Mouse (Mus musculus): Measurements from ENCODE around the gene Rack1. TPM values are rescaled to one million over a fixed set of nuclear protein-coding genes. Genes with fewer than 3 reads are reported as not detected.

Gene Rack1
- polyA plus RNA-seq, 1 experiment, result 432 TPM

DNA sequence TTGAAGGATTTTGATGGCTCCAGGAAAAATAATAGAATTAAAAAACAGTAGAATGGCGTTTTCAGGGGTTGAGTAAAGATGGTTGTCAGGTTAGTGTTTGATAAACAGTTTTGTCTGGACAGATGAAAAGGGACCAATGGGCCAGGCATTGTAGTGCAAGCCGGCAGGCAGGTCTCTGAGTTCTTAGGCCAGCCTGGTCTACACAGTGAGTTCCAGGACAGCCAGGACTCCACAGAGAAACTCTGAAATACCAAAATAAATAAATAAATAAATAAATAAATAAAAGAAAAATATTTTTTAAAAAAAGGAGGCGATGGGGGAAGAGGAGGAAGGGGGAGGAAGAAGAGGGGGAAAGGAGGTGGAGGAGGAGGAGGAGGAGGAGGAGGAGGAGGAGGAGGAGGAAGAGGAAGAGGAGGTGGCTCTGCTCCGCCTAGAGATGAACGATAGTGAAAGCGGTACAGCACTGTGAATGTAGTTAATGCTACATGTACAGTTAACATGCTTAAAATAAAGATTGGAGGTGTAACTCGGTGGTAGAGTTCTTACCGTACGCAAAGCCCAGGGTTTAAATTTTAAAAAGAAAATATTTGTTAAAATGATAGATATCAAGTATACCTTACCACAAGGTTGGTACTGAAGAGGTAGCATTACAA is 33.1 kb downstream of the Rack1 start:
- Histone ChIP-seq H3K4me3 (replicated peaks; ENCODE audit: insufficient read depth, low read depth, low read length) (peak overlapping the region; percentile 84), H3K27me3 (ENCODE audit: control insufficient read depth, insufficient read depth, low read length) (no peaks in the 10 kb centered on the region), H3K27ac (ENCODE audit: insufficient read depth, low read length) (no peak overlapping the region), H3K4me1 (ENCODE audit: control insufficient read depth, insufficient read depth, low read length) (no peaks in the 10 kb centered on the region)
- DNase-seq, result no peak
- no peak for TF ChIP-seq CTCF (IDR thresholded peaks at IDR 0.05; ENCODE audit: borderline replicate concordance, insufficient read depth, low read depth, low read length)
- 44% methylated on average over 9 of the region's 9 CpGs for WGBS

GRCm38 (mm10) chr11:48833731-48834639 is 33.9 kb downstream of the Rack1 start:
- peak; percentile 87 to 95 for DNase-seq
- Histone ChIP-seq H3K27ac (ENCODE audit: insufficient read depth, low read length) (peak overlapping the region; percentile 14; the same call in 1 of the 2 replicates), H3K4me1 (ENCODE audit: control insufficient read depth, insufficient read depth, low read length) (no peaks in the 10 kb centered on the region), H3K4me3 (replicated peaks; ENCODE audit: insufficient read depth, low read depth, low read length) (peak overlapping the region; percentile 84), H3K27me3 (ENCODE audit: control insufficient read depth, insufficient read depth, low read length) (no peaks in the 10 kb centered on the region)
- TF ChIP-seq POLR2A (IDR thresholded peaks at IDR 0.05; ENCODE audit: borderline replicate concordance, insufficient read depth, low read length) (no peak), CTCF (IDR thresholded peaks at IDR 0.05; ENCODE audit: borderline replicate concordance, insufficient read depth, low read depth, low read length) (no peak)
- under 1% methylated on average over 30 of the region's 30 CpGs for WGBS

- no peak for TF ChIP-seq POLR2A (IDR thresholded peaks at IDR 0.05; ENCODE audit: borderline replicate concordance, insufficient read depth, low read length)
- no peak for TF ChIP-seq CTCF (IDR thresholded peaks at IDR 0.05; ENCODE audit: borderline replicate concordance, insufficient read depth, low read depth, low read length)
- H3K27ac ChIP-seq (ENCODE audit: insufficient read depth, low read length), result no peak overlapping the region
- no peaks in the 10 kb centered on the region for H3K27me3 ChIP-seq (ENCODE audit: control insufficient read depth, insufficient read depth, low read length)
- 79% methylated on average over 6 of the region's 6 CpGs for WGBS
- H3K4me1 ChIP-seq (ENCODE audit: control insufficient read depth, insufficient read depth, low read length), result no peaks in the 10 kb centered on the region
- DNase-seq, result no peak
- H3K4me3 ChIP-seq (replicated peaks; ENCODE audit: insufficient read depth, low read depth, low read length), result no peak overlapping the region
Measured at GRCm38 (mm10) chr11:48835923-48836322, 35.8 kb downstream of the Rack1 start.

- Histone ChIP-seq H3K4me1 (ENCODE audit: control insufficient read depth, insufficient read depth, low read length) (no peaks in the 10 kb centered on the region), H3K4me3 (replicated peaks; ENCODE audit: insufficient read depth, low read depth, low read length) (peak overlapping the region; percentile 53), H3K27ac (ENCODE audit: insufficient read depth, low read length) (no peak overlapping the region), H3K27me3 (ENCODE audit: control insufficient read depth, insufficient read depth, low read length) (no peaks in the 10 kb centered on the region)
- no peak for TF ChIP-seq POLR2A (IDR thresholded peaks at IDR 0.05; ENCODE audit: borderline replicate concordance, insufficient read depth, low read length)
- TF ChIP-seq CTCF (IDR thresholded peaks at IDR 0.05; ENCODE audit: borderline replicate concordance, insufficient read depth, low read depth, low read length), result no peak
- DNase-seq, result no peak
- WGBS, result 9% methylated on average over 11 of the region's 11 CpGs
Measured at GRCm38 (mm10) chr11:48836990-48837309, 36.8 kb downstream of the Rack1 start.

DNA sequence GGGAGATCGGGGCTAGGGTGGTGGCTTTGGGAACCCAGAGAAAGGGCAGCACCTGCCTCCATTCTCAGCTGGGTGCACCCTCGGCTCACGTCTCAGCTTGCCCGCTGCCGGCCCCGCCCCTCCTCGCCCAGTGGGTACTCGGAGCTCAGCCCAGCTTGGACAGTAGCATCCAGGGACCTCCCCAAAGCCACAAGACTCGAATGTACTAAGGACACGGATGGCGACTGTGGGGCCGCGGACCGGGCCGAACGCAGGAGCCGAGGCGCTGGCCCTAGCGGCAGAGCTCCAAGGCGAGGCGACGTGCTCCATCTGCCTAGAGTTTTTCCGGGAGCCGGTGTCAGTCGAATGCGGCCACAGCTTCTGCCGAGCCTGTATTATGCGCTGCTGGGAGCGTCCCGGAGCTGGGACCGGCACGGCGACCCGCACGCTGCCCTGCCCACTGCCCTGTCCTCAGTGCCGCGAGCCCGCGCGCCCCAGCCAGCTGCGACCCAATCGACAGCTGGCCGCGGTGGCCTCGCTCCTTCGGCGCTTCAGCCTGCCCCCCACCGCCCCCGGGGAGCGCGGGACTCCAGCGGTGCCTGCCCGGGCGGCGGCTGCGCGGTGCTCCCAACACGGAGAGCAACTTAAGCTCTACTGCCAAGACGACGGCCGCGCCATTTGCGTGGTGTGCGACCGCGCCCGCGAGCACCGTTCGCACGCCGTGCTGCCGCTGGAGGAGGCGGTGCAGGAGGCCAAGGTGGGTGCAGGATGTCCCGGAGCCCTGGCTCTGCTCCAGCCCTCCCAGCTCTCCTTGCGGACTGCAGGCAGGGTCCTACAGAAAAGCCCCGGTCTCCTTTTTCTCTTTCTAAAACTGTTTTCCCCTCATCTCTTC is 37.4 kb downstream of the Rack1 start:
- Histone ChIP-seq H3K27ac (ENCODE audit: insufficient read depth, low read length) (0 out of 2 replicates have a peak overlapping the region, but pooled peaks have one; percentile 1), H3K4me3 (replicated peaks; ENCODE audit: insufficient read depth, low read depth, low read length) (peak overlapping the region; percentile 53), H3K27me3 (ENCODE audit: control insufficient read depth, insufficient read depth, low read length) (no peaks in the 10 kb centered on the region), H3K4me1 (ENCODE audit: control insufficient read depth, insufficient read depth, low read length) (no peaks in the 10 kb centered on the region)
- DNase-seq, result peak; percentile 73 to 78
- WGBS, result under 1% methylated on average over 77 of the region's 77 CpGs
- TF ChIP-seq POLR2A (IDR thresholded peaks at IDR 0.05; ENCODE audit: borderline replicate concordance, insufficient read depth, low read length), result no peak
- TF ChIP-seq CTCF (IDR thresholded peaks at IDR 0.05; ENCODE audit: borderline replicate concordance, insufficient read depth, low read depth, low read length), result no peak

GRCm38 (mm10) chr11:48838181-48838797 is 38.2 kb downstream of the Rack1 start:
- no peaks in the 10 kb centered on the region for H3K4me1 ChIP-seq (ENCODE audit: control insufficient read depth, insufficient read depth, low read length)
- DNase-seq, result no peak
- WGBS, result 2% methylated on average over 16 of the region's 16 CpGs
- no peaks in the 10 kb centered on the region for H3K27me3 ChIP-seq (ENCODE audit: control insufficient read depth, insufficient read depth, low read length)
- TF ChIP-seq CTCF (IDR thresholded peaks at IDR 0.05; ENCODE audit: borderline replicate concordance, insufficient read depth, low read depth, low read length) (no peak), POLR2A (IDR thresholded peaks at IDR 0.05; ENCODE audit: borderline replicate concordance, insufficient read depth, low read length) (no peak)
- H3K27ac ChIP-seq (ENCODE audit: insufficient read depth, low read length), result no peak overlapping the region
- peak overlapping the region; percentile 53 for H3K4me3 ChIP-seq (replicated peaks; ENCODE audit: insufficient read depth, low read depth, low read length)
